Mouse (Mus musculus): Measurements from ENCODE around the gene Psmb2. TPM values are rescaled to one million over a fixed set of nuclear protein-coding genes. Genes with fewer than 3 reads are reported as not detected.

The Psmb2 gene
- total and polyA plus RNA-seq, 3 experiments: 201 to 433 TPM; not detected in 1

GRCm38 (mm10) chr4:126667075-126667474 is 10.4 kb upstream of the Psmb2 start (continued):
- no peak for TF ChIP-seq NRF1 (IDR thresholded peaks at IDR 0.05; ENCODE audit: insufficient read depth, low read depth, low read length, poor library complexity, severe bottlenecking)
- TF ChIP-seq MEF2A (IDR thresholded peaks at IDR 0.05; ENCODE audit: extremely low read depth, insufficient replicate concordance, low read depth, low read length, poor library complexity, severe bottlenecking): no peak
- TF ChIP-seq MYB (IDR thresholded peaks at IDR 0.05; ENCODE audit: low read depth, low read length): no peak

GRCm38 (mm10) chr4:126682298-126682697 is 4.9 kb downstream of the Psmb2 start:
- Histone ChIP-seq H3K27me3 (ENCODE audit: control insufficient read depth in 1 of 2, insufficient read depth in 2 of 2, low read length in 2 of 2) (no peaks in the 10 kb centered on the region), H3K36me3 (ENCODE audit: control insufficient read depth in 1 of 2, insufficient read depth in 2 of 2, low read length in 2 of 2) (peaks cover 22 to 38% of the 10 kb centered on the region in 2 experiments), H3K79me2 (ENCODE audit: control insufficient read depth, insufficient read depth, low read length, poor library complexity) (peaks cover 51% of the 10 kb centered on the region), H3K9ac (ENCODE audit: control insufficient read depth, low read depth, low read length, poor library complexity, severe bottlenecking) (peak overlapping the region; percentile 31; the same call in 1 of the 2 replicates), H3K4me3 (ENCODE audit: control insufficient read depth in 1 of 2, insufficient read depth in 1 of 2, low read depth in 2 of 2, low read length in 2 of 2) (peak overlapping the region in 1 of 2 experiments; percentile 72; a peak in 2 of 4 replicates), H3K27ac (ENCODE audit: control insufficient read depth, low read depth, low read length) (peak overlapping the region; percentile 27), H3K9me3 (replicated peaks; ENCODE audit: insufficient read depth, low read length) (no peaks in the 10 kb centered on the region), H3K4me1 (ENCODE audit: control insufficient read depth in 1 of 2, insufficient read depth in 2 of 2, low read length in 2 of 2) (peaks cover 8 to 19% of the 10 kb centered on the region in 2 experiments)
- DNase-seq (ENCODE audit: low read depth, low spot score): peak; percentile 84
- TF ChIP-seq ZNF384 (IDR thresholded peaks at IDR 0.05; ENCODE audit: low read depth, low read length) (peak; percentile 68), ETS1 (IDR thresholded peaks at IDR 0.05; ENCODE audit: low read depth, low read length) (peak; percentile 94), TCF12 (IDR thresholded peaks at IDR 0.05; ENCODE audit: low read depth, low read length) (peak; percentile 91), GABPA (IDR thresholded peaks at IDR 0.05; ENCODE audit: low read depth, low read length) (no peak), NELFE (IDR thresholded peaks at IDR 0.05; ENCODE audit: low read depth, low read length) (no peak), E2F4 (IDR thresholded peaks at IDR 0.05; ENCODE audit: borderline replicate concordance, low read depth, low read length) (no peak), TBP (IDR thresholded peaks at IDR 0.05; ENCODE audit: low read depth, low read length) (no peak), ZC3H11A (IDR thresholded peaks at IDR 0.05; ENCODE audit: low read depth, low read length) (no peak; the same call in 1 of the 2 replicates), MEF2A (IDR thresholded peaks at IDR 0.05; ENCODE audit: extremely low read depth, insufficient replicate concordance, low read depth, low read length, poor library complexity, severe bottlenecking) (no peak), KAT2A (conservative IDR thresholded peaks at IDR 0.05; ENCODE audit: low read depth, low read length) (no peak), MAX (IDR thresholded peaks at IDR 0.05; ENCODE audit: low read length) (no peak; the same call in 1 of the 2 replicates), HCFC1 (IDR thresholded peaks at IDR 0.05; ENCODE audit: low read depth, low read length) (peak; percentile 49; the same call in 1 of the 2 replicates), POLR2AphosphoS5 (IDR thresholded peaks at IDR 0.05; ENCODE audit: borderline replicate concordance, low read depth, low read length) (no peak), CHD2 (IDR thresholded peaks at IDR 0.05; ENCODE audit: low read length) (no peak), USF2 (IDR thresholded peaks at IDR 0.05; ENCODE audit: borderline replicate concordance in 1 of 2, insufficient read depth in 1 of 2, low read depth in 1 of 2, low read length in 2 of 2) (no peak), RCOR1 (IDR thresholded peaks at IDR 0.05; ENCODE audit: low read depth, low read length) (peak; percentile 77), POLR2AphosphoS2 (IDR thresholded peaks at IDR 0.05; ENCODE audit: low read length) (0 out of 2 replicates have a peak, but pooled peaks have one; percentile 33), BHLHE40 (IDR thresholded peaks at IDR 0.05; ENCODE audit: borderline replicate concordance, low read depth, low read length) (peak; percentile 60; the same call in 1 of the 2 replicates), CTCF (IDR thresholded peaks at IDR 0.05 in 2 of 3, conservative IDR thresholded peaks at IDR 0.05 in 1 of 3; ENCODE audit: control insufficient read depth in 1 of 3, insufficient read depth in 1 of 3, low read depth in 2 of 3, low read length in 3 of 3, poor library complexity in 1 of 3, severe bottlenecking in 1 of 3) (no peak), UBTF (IDR thresholded peaks at IDR 0.05; ENCODE audit: borderline replicate concordance, insufficient read depth, low read depth, low read length) (no peak), TAL1 (IDR thresholded peaks at IDR 0.05; ENCODE audit: low read length) (peak; percentile 87), POLR2A (IDR thresholded peaks at IDR 0.05; ENCODE audit: control insufficient read depth in 1 of 2, insufficient read depth in 1 of 2, low read depth in 1 of 2, low read length in 2 of 2, poor library complexity in 1 of 2) (no peak), RAD21 (IDR thresholded peaks at IDR 0.05; ENCODE audit: low read depth, low read length) (no peak), SMC3 (IDR thresholded peaks at IDR 0.05; ENCODE audit: low read depth, low read length) (no peak), MAZ (IDR thresholded peaks at IDR 0.05; ENCODE audit: low read depth, low read length) (0 out of 2 replicates have a peak, but pooled peaks have one; percentile 61), USF1 (IDR thresholded peaks at IDR 0.05; ENCODE audit: low read depth, low read length) (no peak), JUND (IDR thresholded peaks at IDR 0.05; ENCODE audit: low read depth, low read length) (no peak), NRF1 (IDR thresholded peaks at IDR 0.05; ENCODE audit: insufficient read depth, low read depth, low read length, poor library complexity, severe bottlenecking) (no peak), ZMIZ1 (IDR thresholded peaks at IDR 0.05; ENCODE audit: low read depth, low read length) (no peak), MYC (IDR thresholded peaks at IDR 0.05; ENCODE audit: low read depth, low read length) (0 out of 2 replicates have a peak, but pooled peaks have one; percentile 58), MYB (IDR thresholded peaks at IDR 0.05; ENCODE audit: low read depth, low read length) (peak; percentile 59; the same call in 1 of the 2 replicates), ELF1 (IDR thresholded peaks at IDR 0.05; ENCODE audit: low read depth, low read length) (peak; percentile 16; the same call in 1 of the 2 replicates), MAFK (IDR thresholded peaks at IDR 0.05; ENCODE audit: borderline replicate concordance, low read depth, low read length) (0 out of 2 replicates have a peak, but pooled peaks have one; percentile 16)

Measured in MEL (cell line).